Mouse (Mus musculus) lung, postnatal 0 days (tissue): ENCODE measurements at regions not wholly inside any gene's neighbourhood (a gene's known extent, or its start where the extent isn't known, plus 50 kb on each side); places are given as distances from the start of the nearest gene placed in this dataset.

Experiments
- CTCF ChIP-seq: IDR thresholded peaks from 2 replicates; pipeline ENCODE4 v1.5.1; 2016; ENCODE audit warnings: antibody characterized with exemption, mild to moderate bottlenecking
- EP300 ChIP-seq: IDR thresholded peaks from 2 replicates; pipeline ENCODE4 v1.6.1; 2016; ENCODE audit warnings: antibody characterized with exemption, mild to moderate bottlenecking, control low read depth

- TF ChIP-seq CTCF: no peak
- no peak for TF ChIP-seq EP300
These were observed 70.1 kb upstream of the Map4k3 start for GRCm38 (mm10) chr17:80798281-80798980.
